Mouse (Mus musculus) stomach, postnatal 0 days (tissue): ENCODE measurements around the gene Lmod2.

ENCODE experiments used
- CTCF ChIP-seq: IDR thresholded peaks from 2 replicates; pipeline ENCODE4 v1.5.1; 2016; ENCODE audit warnings: antibody characterized with exemption, low read depth, mild to moderate bottlenecking, moderate library complexity
- EP300 ChIP-seq: optimal IDR thresholded peaks from 2 replicates; pipeline ENCODE3; 2016; ENCODE audit warnings: antibody characterized with exemption

DNA sequence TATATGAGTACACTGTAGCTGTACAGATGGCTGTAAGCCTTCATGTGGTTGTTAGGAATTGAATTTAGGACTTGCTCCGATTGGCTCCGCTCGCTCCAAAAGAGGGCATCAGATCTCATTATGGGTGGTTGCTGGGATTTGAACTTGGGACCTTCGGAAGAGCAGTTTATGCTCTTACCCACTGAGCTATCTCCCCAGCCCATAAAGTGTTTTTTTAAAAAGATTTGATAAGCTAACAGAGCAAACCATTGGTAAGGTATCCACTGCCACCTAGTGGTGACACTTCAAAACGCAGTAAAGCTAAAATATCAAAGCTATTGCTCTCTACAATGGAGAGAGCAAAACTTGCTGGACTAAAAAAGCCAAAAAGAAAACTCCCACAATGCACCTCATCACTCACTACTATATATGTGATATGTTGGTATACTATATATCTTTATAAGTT, 30.0 kb downstream of the Lmod2 start:
- TF ChIP-seq EP300: no peak
- peak; percentile 88 for TF ChIP-seq CTCF
